Mouse (Mus musculus): ENCODE results near the gene Ppp4r3a. TPM values are rescaled to one million over a fixed set of nuclear protein-coding genes. Genes with fewer than 3 reads are reported as not detected.
A peak's percentile ranks its signal among the peaks of the same experiment; 100 is the strongest.
"Not testable (repeated sequence)": the region's sequence is repeated elsewhere in the genome, so short reads cannot be mapped to it uniquely, and the experiment has no call there.

Gene Ppp4r3a
- total RNA-seq, 2 experiments from 2014 or later: 27.9 to 66.5 TPM

GRCm38 (mm10) chr12:101014549-101015164 lies 68.8 kb downstream of the Ppp4r3a start:
- no peak for ATAC-seq (replicated peaks; ENCODE audit: low FRiP score, poor library complexity, severe bottlenecking)

DNA sequence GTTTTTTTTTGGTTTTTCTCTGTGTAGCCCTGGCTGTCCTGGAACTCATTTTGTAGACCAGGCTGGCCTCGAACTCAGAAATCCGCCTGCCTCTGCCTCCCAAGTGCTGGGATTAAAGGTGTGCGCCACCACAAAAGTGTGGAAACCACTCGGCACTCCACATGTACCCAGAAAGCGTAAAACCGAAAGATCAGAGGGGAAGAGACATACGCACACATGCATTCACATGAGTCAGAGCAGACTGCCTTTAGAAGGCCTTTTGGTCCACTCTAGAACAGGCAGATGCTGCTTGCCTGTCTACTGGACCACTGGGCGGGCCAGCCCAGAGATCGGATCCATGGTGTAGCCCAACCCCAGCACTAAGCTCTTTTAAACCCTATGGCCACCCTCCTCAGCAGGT lies 69.8 kb downstream of the Ppp4r3a start:
- not testable (repeated sequence) for ATAC-seq (replicated peaks; ENCODE audit: low FRiP score, poor library complexity, severe bottlenecking)

DNA sequence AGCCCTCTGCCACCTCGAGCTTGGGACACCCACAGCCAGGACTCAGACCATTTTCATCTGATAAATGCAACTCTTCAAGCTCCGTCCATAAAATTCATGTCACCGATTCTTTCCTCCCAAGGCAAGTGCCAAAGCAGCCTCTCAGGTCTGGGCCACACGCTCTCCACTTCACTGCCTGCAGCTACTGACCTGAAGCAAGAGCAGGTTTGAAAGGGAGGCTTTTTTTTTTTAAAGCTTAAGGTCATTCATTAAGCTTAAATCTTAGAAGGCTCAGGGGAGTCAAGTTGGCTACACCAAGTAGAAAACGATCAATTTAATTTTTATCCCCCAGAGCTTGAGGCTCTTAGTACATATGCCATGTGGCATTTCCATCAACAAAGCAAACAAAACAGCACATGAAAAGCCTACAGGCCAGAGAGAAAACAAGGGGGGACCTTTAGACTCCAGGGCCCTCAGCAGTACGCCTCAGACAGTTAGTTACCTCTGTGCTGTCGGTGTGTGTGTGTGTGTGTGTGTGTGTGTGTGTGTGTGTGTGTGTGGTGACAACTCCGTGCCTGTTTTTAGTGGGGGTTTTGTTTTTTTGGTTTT lies 70.3 kb downstream of the Ppp4r3a start:
- ATAC-seq (replicated peaks; ENCODE audit: low FRiP score, poor library complexity, severe bottlenecking): no peak

GRCm38 (mm10) chr12:101012197-101013077 lies 71.1 kb downstream of the Ppp4r3a start:
- ATAC-seq (replicated peaks; ENCODE audit: low FRiP score, poor library complexity, severe bottlenecking): no peak

- no peak for ATAC-seq (replicated peaks; ENCODE audit: low FRiP score, poor library complexity, severe bottlenecking)
Observed at GRCm38 (mm10) chr12:101011017-101011416, 72.5 kb downstream of the Ppp4r3a start.

GRCm38 (mm10) chr12:101010148-101010920 lies 73.2 kb downstream of the Ppp4r3a start:
- ATAC-seq (replicated peaks; ENCODE audit: low FRiP score, poor library complexity, severe bottlenecking): peak; percentile 34; the same call in 1 of the 2 replicates

- no peak for ATAC-seq (replicated peaks; ENCODE audit: low FRiP score, poor library complexity, severe bottlenecking)
Observed at GRCm38 (mm10) chr12:101009225-101009624, 74.3 kb downstream of the Ppp4r3a start.

DNA sequence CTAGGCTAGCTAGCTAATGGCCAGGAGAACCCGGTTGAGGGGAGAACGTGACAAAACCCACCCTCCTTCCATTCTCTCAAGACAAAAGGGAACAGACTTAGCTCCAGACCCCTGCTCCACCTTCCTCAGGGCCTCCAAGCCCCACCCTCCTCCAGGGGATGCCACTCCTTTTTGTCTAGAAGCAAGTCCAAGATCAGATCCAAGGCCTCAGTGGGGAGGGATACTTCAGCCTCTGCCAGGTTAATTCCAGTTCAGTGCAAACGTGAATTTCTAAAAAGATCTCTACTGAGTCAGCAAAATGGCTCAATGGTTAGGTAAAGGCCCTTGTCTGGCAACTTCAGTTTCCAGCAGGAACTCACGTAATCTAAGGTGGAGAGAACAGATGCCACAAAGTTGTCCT lies 74.9 kb downstream of the Ppp4r3a start:
- ATAC-seq (replicated peaks; ENCODE audit: low FRiP score, poor library complexity, severe bottlenecking): no peak

DNA sequence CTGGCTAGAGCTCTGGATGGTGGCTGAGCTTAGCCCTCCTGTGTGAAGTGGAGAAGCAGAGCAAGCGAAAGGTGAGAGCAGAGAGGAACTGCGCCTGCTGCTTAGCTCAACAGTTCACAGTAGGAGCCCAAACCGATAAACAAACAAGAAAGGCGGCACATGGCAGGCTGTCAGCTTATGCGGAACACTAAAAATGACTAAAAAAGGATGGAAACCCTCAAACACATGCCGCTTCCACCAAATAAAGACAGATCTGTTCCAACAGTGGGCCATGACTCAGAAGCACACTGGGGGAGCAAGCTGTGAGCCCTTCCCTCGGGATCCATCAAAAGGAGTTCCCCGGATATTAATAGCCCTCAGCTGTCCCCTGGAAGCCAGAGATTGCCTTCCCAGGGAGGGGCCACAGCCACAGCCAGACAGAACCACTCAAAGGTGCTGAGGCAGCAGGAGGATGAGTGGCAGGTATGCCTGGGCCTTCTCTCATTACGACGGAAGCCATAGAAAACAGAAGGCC lies 75.5 kb downstream of the Ppp4r3a start:
- no peak for ATAC-seq (replicated peaks; ENCODE audit: low FRiP score, poor library complexity, severe bottlenecking)

DNA sequence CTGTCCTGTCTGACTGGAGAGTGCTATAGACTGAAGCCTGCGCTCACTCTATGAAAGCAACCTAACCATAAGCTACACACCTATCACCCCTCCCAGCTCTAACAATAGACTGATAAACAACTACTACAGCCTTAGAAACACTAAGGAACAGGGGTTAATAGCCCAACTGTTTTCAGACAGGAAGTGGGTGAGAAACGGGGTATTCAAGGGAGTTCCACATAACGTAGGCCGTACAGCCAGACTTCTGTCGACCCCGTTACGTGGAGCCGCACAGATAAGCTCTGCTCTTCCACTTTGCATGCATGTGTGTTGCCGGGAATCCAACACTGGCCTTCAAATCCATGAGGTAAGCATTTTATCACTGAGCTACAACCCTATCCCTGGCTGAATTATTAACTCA lies 76.1 kb downstream of the Ppp4r3a start:
- no peak for ATAC-seq (replicated peaks; ENCODE audit: low FRiP score, poor library complexity, severe bottlenecking)

- ATAC-seq (replicated peaks; ENCODE audit: low FRiP score, poor library complexity, severe bottlenecking): no peak
Observed at GRCm38 (mm10) chr12:101005665-101006420, 77.7 kb downstream of the Ppp4r3a start.

DNA sequence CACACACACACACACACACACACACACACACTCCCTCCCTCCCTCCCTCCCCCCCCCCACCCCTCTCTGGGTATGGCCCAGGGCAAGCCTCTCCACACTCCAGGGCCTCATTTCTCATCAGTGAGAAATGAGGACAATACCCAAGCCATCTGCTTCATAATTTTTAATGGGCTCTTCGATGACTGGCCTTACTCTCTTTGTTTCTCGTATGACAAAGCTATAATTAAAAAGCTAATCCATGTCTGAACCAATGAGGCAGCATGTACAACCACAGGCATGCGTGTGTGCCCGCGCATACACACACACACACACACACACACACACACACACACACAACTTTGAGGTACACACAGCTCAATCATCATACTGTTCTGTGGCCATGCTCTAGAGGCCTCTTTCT lies 78.5 kb downstream of the Ppp4r3a start:
- ATAC-seq (replicated peaks; ENCODE audit: low FRiP score, poor library complexity, severe bottlenecking): no peak

DNA sequence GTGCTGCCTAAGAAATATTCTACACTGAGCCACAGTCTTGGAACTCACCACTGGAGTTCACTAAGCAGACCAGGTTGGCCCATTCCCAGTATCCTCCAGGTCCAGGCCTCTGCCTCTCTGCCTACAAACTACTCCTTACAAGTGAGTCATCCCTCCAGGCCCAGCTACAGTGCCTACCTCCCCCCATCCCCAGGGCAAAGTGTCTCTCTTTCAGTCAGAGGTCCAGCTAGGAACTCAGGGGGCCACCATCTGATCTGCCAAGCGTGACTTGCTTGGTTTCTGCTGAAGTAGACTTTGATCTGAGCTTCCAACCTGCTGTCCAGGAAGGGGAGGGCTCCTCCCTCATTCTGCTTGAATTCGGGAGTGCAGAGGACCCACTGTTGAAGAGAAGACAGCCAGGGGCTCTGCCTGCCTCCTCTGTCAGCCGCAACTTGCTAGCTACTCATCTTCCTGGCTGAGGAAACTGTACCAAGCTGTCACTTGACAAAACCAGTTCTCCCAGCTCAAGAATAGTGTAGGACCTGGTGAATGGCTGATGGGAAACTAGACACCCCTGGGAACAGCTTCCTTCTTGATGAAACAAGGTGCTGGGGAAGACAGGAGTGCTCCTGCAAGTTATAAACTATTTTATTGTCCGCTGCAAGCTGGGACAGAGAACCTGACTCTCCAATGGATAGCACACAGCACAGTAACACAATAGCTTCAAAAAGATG lies 80.5 kb downstream of the Ppp4r3a start:
- ATAC-seq (replicated peaks; ENCODE audit: low FRiP score, poor library complexity, severe bottlenecking): no peak

DNA sequence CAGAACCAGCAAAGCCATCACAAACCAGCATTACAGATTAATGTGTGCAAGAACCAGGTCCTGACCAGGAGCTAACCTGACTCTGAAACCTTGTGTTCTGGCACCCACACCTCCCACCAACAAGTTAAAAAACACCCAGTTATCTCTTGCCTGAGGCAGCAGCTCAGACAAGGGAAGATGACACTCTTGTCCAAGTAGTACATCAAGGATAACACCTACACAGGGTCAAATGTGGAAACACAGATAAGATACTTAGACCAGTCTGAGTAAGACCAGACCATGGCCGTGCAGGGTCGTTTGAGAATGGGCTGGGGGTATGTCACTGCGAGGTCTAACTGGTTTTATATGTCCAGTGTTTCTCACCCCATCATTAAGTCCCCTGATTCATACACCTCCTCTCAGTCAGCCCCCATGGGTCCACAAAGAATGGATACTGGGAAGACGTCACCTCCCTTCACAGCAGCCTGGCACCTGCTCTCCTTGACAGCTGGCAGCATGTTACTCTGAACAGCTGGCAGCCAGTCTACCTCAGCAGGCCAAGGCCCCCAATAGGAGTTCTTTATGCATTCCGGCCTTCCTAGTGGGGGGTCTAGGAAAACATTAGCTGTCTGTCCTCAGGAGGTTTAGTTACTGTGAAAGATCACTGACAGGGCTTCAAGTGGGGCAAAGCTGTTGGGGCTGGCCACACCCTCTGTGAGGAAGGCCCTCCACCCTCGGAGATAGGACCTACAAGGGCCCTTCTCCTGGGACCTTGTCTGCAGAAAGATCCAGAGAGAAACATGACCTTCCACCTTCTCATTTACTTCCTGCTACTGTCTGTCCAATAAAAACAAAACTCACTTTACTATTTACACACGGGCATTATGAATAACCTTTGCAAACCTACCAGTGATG lies 84.2 kb downstream of the Ppp4r3a start:
- ATAC-seq (replicated peaks; ENCODE audit: low FRiP score, poor library complexity, severe bottlenecking): peak; percentile 45

- ATAC-seq (replicated peaks; ENCODE audit: low FRiP score, poor library complexity, severe bottlenecking): no peak
Observed at GRCm38 (mm10) chr12:100998564-100998962, 84.9 kb downstream of the Ppp4r3a start.

- ATAC-seq (replicated peaks; ENCODE audit: low FRiP score, poor library complexity, severe bottlenecking): no peak
Observed at GRCm38 (mm10) chr12:100997830-100998563, 85.5 kb downstream of the Ppp4r3a start.

- ATAC-seq (replicated peaks; ENCODE audit: low FRiP score, poor library complexity, severe bottlenecking): peak; percentile 71
Observed at GRCm38 (mm10) chr12:100996378-100996898, 87.1 kb downstream of the Ppp4r3a start.

All from erythroblast, adult 5-6 weeks (primary cell).